Mouse (Mus musculus) lung, adult 18-20 months (tissue): ENCODE results near the gene Olfr1099.

Experiments
- DNase-seq, 2 experiments: peaks; one replicate each; pipeline ENCODE4 v3.0.0; 2022; ENCODE audit warnings: mixed read lengths in 2 of 2

Olfr1099 gene

DNA sequence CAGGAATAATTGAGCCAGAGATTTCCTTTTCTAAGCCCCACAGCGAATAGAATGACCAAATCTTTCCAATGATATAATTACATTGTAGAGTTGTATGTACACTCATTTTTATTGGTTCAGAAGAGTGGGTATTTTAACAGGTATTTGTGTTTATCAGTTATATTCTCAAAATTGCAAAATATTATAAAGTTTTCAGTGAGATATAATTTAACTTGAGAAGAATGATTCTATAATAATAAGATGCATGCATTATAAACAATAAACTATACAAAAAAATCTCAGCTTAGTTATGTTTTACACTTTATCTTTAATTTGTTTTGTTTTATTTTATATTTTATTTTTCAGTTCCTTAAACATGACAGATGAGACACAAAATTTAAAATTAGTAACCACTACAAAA lies at the start of gene Olfr1099:
Olfr1099 (minus strand) TSS at position 101 of the 400 bp plus-strand sequence.
- no peak for DNase-seq

DNA sequence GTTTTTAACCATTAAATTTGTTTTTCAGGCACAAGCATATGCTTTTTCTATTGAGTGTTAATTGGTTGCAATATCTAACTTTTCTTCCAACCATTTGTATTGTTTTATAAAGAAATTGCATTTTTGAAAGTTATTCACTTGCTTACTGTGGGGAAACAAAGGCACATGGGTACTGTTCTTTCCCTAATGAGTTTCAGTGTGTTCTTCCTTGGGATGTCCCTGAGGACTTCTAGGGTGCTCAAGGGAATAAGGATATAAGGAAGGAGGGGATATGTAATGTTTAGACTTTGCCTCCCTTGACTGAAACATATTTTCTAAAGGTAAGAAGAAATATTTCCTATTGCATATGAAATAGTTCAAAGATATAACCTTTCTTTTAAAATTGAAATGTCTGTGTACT lies 37.6 kb upstream of the Olfr1099 start, which contains the start of gene Olfr1102:
Olfr1102 (plus strand) TSS at position 301 of the 400 bp plus-strand sequence.
- DNase-seq: no peak

DNA sequence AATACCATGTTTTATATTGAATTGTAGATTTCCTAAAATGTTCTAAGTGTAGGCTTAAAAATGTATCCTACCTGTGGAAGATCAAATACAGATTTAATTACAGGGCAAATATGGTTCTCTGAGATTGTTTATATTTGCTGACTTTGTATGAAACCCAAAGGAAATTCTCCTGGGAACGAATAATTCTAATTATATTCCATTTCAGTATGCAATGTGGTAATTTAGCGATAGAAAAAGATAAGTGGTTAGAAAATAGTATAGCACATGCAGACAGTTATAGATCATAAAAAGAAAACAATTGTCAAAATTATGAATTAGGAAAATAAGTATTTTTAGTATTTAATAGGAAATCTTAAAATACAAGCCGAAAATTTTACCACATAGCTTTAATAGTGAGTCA lies 30.6 kb upstream of the Olfr1099 start, which contains the start of gene Olfr1101:
Olfr1101 (minus strand) TSS at position 101 of the 400 bp plus-strand sequence.
- DNase-seq: no peak

DNA sequence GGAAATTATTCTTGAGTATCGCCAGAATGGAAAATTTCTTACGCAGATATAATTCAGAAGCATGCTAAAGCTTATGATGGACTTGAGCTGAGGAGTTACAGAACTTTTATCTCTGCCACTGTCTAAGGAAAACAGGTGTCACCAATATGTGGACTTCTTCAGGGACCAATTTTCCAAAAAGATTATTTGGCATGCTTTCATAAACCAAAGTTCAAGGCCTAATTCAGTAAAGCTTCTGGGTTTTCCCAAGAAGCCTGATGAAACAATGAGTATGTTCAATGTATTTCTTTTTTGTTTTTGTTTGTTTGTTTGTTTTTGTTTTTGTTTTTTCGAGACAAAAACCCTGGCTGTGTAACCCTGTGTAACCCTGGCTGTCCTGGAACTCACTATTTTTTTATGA lies 19.4 kb upstream of the Olfr1099 start, which contains the start of gene Olfr1100:
Olfr1100 (minus strand) TSS at position 101 of the 400 bp plus-strand sequence.
- DNase-seq: no peak

DNA sequence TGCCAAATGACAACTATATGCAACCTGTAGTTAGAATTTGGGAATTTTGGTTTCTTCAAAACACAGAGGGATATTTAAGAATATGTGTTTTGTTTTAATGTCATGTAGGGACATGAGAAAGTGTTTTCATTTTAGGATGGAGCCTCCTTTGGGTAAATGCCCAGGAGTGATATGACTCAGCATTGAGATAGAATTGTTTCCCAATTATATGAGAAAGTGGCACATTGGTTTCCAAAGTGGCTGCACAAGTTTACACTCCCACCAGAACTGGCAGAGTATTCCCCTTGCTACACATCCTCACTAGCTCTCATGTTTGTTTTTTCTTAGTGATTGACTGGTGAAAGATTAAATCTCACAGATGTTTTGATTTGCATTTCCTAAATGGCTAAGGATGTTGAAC lies 33.9 kb downstream of the Olfr1099 start:
- DNase-seq: no peak

DNA sequence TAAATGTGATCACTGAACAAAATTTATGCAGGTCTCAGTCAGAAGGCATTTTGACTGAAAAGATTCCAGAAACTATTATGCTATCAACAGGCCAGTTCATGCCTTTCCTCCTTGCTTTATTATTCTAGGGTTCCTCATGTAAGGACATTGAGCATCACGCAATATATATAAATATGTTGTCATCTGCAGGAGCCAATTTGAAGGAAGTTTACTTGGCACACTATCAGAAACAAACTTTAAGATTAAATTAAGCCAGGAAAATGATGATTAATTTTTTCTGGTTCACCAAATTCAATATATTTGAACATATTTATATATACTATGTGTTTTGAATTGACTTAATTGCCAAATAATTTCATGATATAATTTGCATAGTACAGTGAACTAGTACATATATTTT lies 36.0 kb downstream of the Olfr1099 start, which contains the start of gene Olfr1098:
Olfr1098 (minus strand) TSS at position 101 of the 400 bp plus-strand sequence.
- no peak for DNase-seq

DNA sequence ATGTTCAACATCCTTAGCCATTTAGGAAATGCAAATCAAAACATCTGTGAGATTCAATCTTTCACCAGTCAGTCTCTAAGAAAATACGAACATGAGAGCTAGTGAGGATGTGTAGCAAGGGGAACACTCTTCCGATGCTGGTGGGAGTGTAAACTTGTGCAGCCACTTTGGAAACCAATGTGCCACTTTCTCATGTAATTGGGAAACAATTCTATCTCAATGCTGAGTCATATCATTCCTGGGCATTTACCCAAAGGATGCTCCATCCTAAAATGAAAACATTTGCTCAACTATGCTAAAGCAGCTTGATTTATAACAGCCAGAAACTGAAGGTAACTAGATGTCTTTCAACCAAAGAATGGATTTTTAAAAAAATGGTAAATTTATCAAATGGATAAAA lies 54.8 kb downstream of the Olfr1099 start:
- no peak for DNase-seq
